Mouse (Mus musculus) CH12.LX (cell line): ENCODE measurements at regions not wholly inside any gene's neighbourhood (a gene's known extent, or its start where the extent isn't known, plus 50 kb on each side); places are given as distances from the start of the nearest gene placed in this dataset.

Experiments used
- DNase-seq: peaks from one replicate; pipeline ENCODE4 v3.0.0-alpha.2; 2013; ENCODE audit errors: extremely low read depth
- H3K27ac ChIP-seq: 2 replicates; pipeline ENCODE4 v1.5.1; 2012; ENCODE audit warnings: low read depth, mild to moderate bottlenecking, control low read depth, moderate library complexity; ENCODE audit not compliant: insufficient read depth
- H3K27me3 ChIP-seq: replicated peaks from 2 replicates; pipeline ENCODE3; 2012; ENCODE audit warnings: inconsistent platforms
- H3K36me3 ChIP-seq, 2 experiments: replicated peaks in 1 of 2; 2 replicates each; pipeline versions ENCODE3 to v1.6.1; 2012; ENCODE audit warnings: inconsistent platforms in 1 of 2, low read length in 1 of 2, mild to moderate bottlenecking in 1 of 2, mixed read lengths in 1 of 2, moderate library complexity in 1 of 2; ENCODE audit not compliant: control insufficient read depth in 1 of 2, insufficient read depth in 1 of 2
- H3K4me1 ChIP-seq, 2 experiments: 2 replicates each; pipeline ENCODE4 v1.6.1; 2012; ENCODE audit warnings: inconsistent platforms in 1 of 2, moderate library complexity in 1 of 2; ENCODE audit not compliant: insufficient read depth in 2 of 2, control insufficient read depth in 1 of 2
- H3K4me2 ChIP-seq: 2 replicates; pipeline ENCODE4 v1.6.1; 2012; ENCODE audit warnings: low read depth, mild to moderate bottlenecking, control low read depth; ENCODE audit not compliant: poor library complexity, insufficient read depth, severe bottlenecking
- H3K4me3 ChIP-seq, 3 experiments: fragments of 150-350 bp in 1 of 3; sonication (generic) in 1 of 3; replicated peaks in 1 of 3; 2 replicates each; pipeline versions ENCODE3 to v1.5.1; 2011 to 2012; ENCODE audit warnings: low read depth in 2 of 3, low read length in 2 of 3, mild to moderate bottlenecking in 2 of 3, moderate library complexity in 2 of 3, control low read depth in 1 of 3, improper control_type of control experiment in 1 of 3, inconsistent platforms in 1 of 3, mixed read lengths in 1 of 3; ENCODE audit not compliant: poor library complexity in 1 of 3
- H3K79me2 ChIP-seq: replicated peaks from 2 replicates; pipeline ENCODE4 v1.6.1; 2012; ENCODE audit warnings: mild to moderate bottlenecking, moderate library complexity; ENCODE audit not compliant: control insufficient read depth, poor library complexity, insufficient read depth, severe bottlenecking; ENCODE audit errors: extremely low read depth
- H3K9ac ChIP-seq: 2 replicates; pipeline ENCODE4 v1.6.1; 2012; ENCODE audit warnings: low read depth, mild to moderate bottlenecking, control low read depth, moderate library complexity; ENCODE audit not compliant: insufficient read depth
- H3K9me3 ChIP-seq: replicated peaks from 2 replicates; pipeline ENCODE3; 2012; ENCODE audit warnings: low read length, inconsistent platforms, mixed read lengths
- CHD2 ChIP-seq: IDR thresholded peaks from 2 replicates; pipeline ENCODE4 v1.6.1; 2011; ENCODE audit warnings: low read length, improper control_type of control experiment
- ELF1 ChIP-seq: IDR thresholded peaks from 2 replicates; pipeline ENCODE4 v1.6.1; 2014; ENCODE audit warnings: low read depth, mild to moderate bottlenecking, inconsistent platforms, low read length, improper control_type of control experiment
- ETS1 ChIP-seq: conservative IDR thresholded peaks from 2 replicates; pipeline ENCODE4 v1.6.1; 2012; ENCODE audit warnings: low read depth, mild to moderate bottlenecking, inconsistent platforms, low read length, improper control_type of control experiment, moderate library complexity
- HCFC1 ChIP-seq: IDR thresholded peaks from 2 replicates; pipeline ENCODE4 v1.6.1; 2012; ENCODE audit warnings: low read depth, mild to moderate bottlenecking, inconsistent platforms, low read length, improper control_type of control experiment
- KAT2A ChIP-seq: IDR thresholded peaks from 2 replicates; pipeline ENCODE4 v1.6.1; 2012; ENCODE audit warnings: low read length, improper control_type of control experiment, inconsistent platforms; ENCODE audit not compliant: insufficient replicate concordance
- MAZ ChIP-seq: IDR thresholded peaks from 2 replicates; pipeline ENCODE4 v1.6.1; 2012; ENCODE audit warnings: low read depth, mild to moderate bottlenecking, inconsistent platforms, low read length, improper control_type of control experiment, moderate library complexity
- MEF2A ChIP-seq: IDR thresholded peaks from 2 replicates; pipeline ENCODE4 v1.6.1; 2014; ENCODE audit warnings: low read depth, mild to moderate bottlenecking, inconsistent platforms, low read length, improper control_type of control experiment, borderline replicate concordance
- MXI1 ChIP-seq: IDR thresholded peaks from 2 replicates; pipeline ENCODE4 v1.6.1; 2011; ENCODE audit warnings: mild to moderate bottlenecking, low read depth, low read length, improper control_type of control experiment
- NELFE ChIP-seq: IDR thresholded peaks from 2 replicates; pipeline ENCODE4 v1.6.1; 2011; ENCODE audit warnings: low read depth, low read length, improper control_type of control experiment
- NRF1 ChIP-seq: IDR thresholded peaks from 2 replicates; pipeline ENCODE4 v1.6.1; 2014; ENCODE audit warnings: low read depth, mild to moderate bottlenecking, inconsistent platforms, low read length, improper control_type of control experiment, moderate library complexity
- SMC3 ChIP-seq: IDR thresholded peaks from 2 replicates; pipeline ENCODE4 v1.6.1; 2011; ENCODE audit warnings: low read depth, low read length, improper control_type of control experiment
- TBP ChIP-seq: conservative IDR thresholded peaks from 2 replicates; pipeline ENCODE4 v1.6.1; 2011; ENCODE audit warnings: low read depth, low read length, improper control_type of control experiment
- USF1 ChIP-seq: IDR thresholded peaks from 2 replicates; pipeline ENCODE4 v1.6.1; 2014; ENCODE audit warnings: low read depth, mild to moderate bottlenecking, inconsistent platforms, low read length, improper control_type of control experiment
- USF2 ChIP-seq: conservative IDR thresholded peaks from 2 replicates; pipeline ENCODE4 v1.6.1; 2011; ENCODE audit warnings: low read depth, low read length, improper control_type of control experiment
- ZMIZ1 ChIP-seq: IDR thresholded peaks from 2 replicates; pipeline ENCODE4 v1.6.1; 2012; ENCODE audit warnings: low read depth, mild to moderate bottlenecking, inconsistent platforms, low read length, improper control_type of control experiment
- ZNF384 ChIP-seq: IDR thresholded peaks from 2 replicates; pipeline ENCODE4 v1.6.1; 2012; ENCODE audit warnings: low read depth, low read length, improper control_type of control experiment, inconsistent platforms
- dilution Hi-C: fragments of 300-500 bp; cut with MboI; formaldehyde crosslinking; loops from 2 replicates; pipeline ENCODE4 v1.14.3; 2020; ENCODE audit warnings: low sequenced_read_pairs; ENCODE audit not compliant: extremely low pct_unique_long_range_greater_than_20kb, extremely low pct_ligation_motif_present
- in situ Hi-C: fragments of 300-500 bp; cut with MboI; formaldehyde crosslinking; loops from 3 replicates; pipeline ENCODE4 v1.14.3; 2019; ENCODE audit warnings: low sequenced_read_pairs, low pct_ligation_motif_present, low pct_unique_long_range_greater_than_20kb, mixed read lengths

- dilution Hi-C loops (no loop called here), in situ Hi-C loops (no loop called here)
- H3K9me3 ChIP-seq, result no peaks in the 10 kb centered on the region
Observed at GRCm38 (mm10) chr19:14162773-14163172, 249.4 kb downstream of the Olfr1505 start.

GRCm38 (mm10) chr19:14165775-14166174 is 252.4 kb downstream of the Olfr1505 start:
- dilution Hi-C loops, result no loop called here
- in situ Hi-C loops, result no loop called here
- Histone ChIP-seq H3K4me2 (no peak overlapping the region), H3K9ac (no peak overlapping the region), H3K79me2 (no peaks in the 10 kb centered on the region), H3K4me1 (no peaks in the 10 kb centered on the region), H3K36me3 (no peaks in the 10 kb centered on the region), H3K9me3 (no peaks in the 10 kb centered on the region), H3K27me3 (no peaks in the 10 kb centered on the region), H3K4me3 (no peak overlapping the region), H3K27ac (no peak overlapping the region)
- DNase-seq, result no peak
- no peak for TF ChIP-seq MEF2A
- TF ChIP-seq MAZ, result no peak
- no peak for TF ChIP-seq ELF1
- TF ChIP-seq CHD2, result no peak
- no peak for TF ChIP-seq TBP
- no peak for TF ChIP-seq NELFE
- TF ChIP-seq MXI1, result no peak
- no peak for TF ChIP-seq KAT2A

More at GRCm38 (mm10) chr19:14162773-14163172, 249.4 kb downstream of the Olfr1505 start:
- H3K79me2 ChIP-seq, result no peaks in the 10 kb centered on the region
- H3K4me2 ChIP-seq, result no peak overlapping the region
- H3K4me1 ChIP-seq, result no peaks in the 10 kb centered on the region
- no peak for TF ChIP-seq MXI1
- TF ChIP-seq HCFC1, result no peak
- TF ChIP-seq USF1, result no peak
- no peak for TF ChIP-seq SMC3
- TF ChIP-seq ETS1, result no peak
- no peak for TF ChIP-seq ZMIZ1
- no peak for TF ChIP-seq USF2
- TF ChIP-seq KAT2A, result no peak
- no peak for TF ChIP-seq NELFE
- no peak for TF ChIP-seq NRF1
- TF ChIP-seq TBP, result no peak
- TF ChIP-seq ZNF384, result no peak
- no peaks in the 10 kb centered on the region for H3K27me3 ChIP-seq
- H3K36me3 ChIP-seq, result no peaks in the 10 kb centered on the region
- no peak for DNase-seq
- H3K27ac ChIP-seq, result no peak overlapping the region
- H3K4me3 ChIP-seq, result no peak overlapping the region
- H3K9ac ChIP-seq, result no peak overlapping the region
